Mouse (Mus musculus) neutrophil, adult 65 days (primary cell): ENCODE results near the gene Bud23. TPM values are rescaled to one million over a fixed set of nuclear protein-coding genes. Genes with fewer than 3 reads are reported as not detected.

Experiments used
- total RNA-seq: library from RNA; stranded (reverse); gene quantifications from 2 replicates; pipeline ENCODE4 v1.2.4, GENCODE M21; 2023

Bud23 gene
- total RNA-seq = 35.7 and 37.2 TPM in 2 replicates

DNA sequence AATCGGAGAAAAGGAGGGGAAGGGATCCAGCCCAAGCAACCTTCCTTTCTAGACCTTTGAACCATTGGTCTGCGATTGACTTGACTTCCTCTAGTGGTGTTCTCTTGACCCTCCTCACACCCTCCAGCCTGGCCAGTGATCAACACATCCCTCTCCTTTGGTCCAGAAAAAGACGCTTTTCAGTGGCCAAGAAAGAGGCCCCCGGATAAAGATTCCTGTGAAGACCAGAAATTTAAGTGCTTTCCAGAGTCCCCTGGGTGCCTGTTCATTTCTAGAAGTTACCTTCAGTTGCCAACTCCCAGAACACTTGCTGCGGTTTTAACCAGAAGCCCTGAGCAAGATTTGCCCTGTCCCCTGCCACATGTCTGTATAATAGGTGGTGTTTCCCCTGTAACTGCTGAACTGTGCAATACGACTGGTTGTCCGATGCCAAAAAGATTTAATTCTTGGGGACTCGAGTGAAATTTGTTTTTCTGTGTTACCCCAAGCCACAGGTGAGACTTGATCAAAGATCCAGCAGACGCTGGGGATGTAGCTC, at the start of gene Bud23:
Gene Bud23, minus strand, starts transcription at position 51 of the 538 bp plus-strand sequence.

DNA sequence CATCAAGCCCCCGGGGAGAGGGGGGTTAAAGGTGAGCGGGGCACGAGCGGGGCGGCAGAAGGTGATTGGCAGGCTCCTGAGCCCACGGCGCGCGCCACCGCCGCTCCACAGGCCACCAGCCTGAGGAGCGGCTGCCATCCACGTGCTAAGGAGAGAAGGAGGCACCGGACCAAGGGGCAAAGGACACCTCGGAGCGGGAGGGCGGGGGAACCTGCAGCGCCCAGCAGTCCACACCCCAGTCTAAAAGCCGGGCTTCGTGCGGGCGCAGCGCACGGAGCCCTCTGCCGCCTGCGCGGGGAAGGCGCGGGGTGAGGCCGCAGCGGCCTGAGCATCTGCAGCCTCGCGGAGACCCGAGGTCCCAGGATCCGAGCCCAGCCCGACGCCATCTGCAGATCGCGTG, 24.9 kb upstream of the Bud23 start, which contains the start of gene Mlxipl:
Gene Mlxipl, plus strand, starts transcription at position 238 of the 400 bp plus-strand sequence.

DNA sequence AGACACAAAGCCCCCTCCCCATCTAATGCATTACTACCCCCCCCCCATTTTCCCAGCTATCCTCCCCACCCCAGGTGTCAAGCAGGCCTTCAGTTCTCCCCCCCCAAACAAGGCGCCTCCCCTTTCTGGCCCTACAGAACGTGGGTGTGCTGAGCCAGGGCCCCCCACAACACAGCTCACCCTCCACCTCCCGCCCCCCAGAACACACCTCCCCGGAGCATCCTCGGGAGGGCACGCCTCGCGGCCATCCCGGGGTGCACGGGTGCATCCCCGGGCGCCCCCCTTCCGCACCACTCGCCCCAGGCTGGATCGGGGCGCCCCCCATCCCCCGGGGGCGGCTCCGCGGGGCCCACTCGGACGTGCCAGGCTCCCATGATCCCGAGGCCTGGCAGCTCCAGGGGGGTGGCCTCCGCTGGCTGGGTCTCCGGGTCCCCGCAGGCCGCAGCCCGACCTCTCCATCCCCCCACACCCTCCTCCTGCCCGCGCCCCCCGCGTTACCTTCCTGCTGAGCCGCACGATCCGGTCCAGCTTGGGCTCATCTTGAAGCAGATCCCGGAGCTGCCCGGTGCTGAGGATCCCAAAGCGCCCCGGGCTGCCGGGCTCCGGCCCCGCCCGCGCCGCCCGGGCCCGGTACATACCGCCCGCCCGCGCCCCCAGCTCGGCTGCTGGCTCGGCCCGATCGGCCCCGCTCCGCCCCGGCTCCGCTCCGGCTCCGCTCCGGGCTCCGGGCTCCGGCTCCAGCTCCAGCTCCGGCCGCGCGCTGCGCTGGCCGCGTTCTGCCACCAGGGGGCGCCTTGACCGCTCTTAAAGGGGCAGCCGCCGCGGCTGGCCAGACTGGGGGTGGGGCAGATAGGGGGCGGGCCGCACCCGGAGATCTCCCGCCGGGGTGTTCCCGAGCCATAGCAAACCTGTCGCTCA, 13.1 kb upstream of the Bud23 start, which contains the start of gene Vps37d:
Gene Vps37d, minus strand, starts transcription at position 703 of the 918 bp plus-strand sequence.

DNA sequence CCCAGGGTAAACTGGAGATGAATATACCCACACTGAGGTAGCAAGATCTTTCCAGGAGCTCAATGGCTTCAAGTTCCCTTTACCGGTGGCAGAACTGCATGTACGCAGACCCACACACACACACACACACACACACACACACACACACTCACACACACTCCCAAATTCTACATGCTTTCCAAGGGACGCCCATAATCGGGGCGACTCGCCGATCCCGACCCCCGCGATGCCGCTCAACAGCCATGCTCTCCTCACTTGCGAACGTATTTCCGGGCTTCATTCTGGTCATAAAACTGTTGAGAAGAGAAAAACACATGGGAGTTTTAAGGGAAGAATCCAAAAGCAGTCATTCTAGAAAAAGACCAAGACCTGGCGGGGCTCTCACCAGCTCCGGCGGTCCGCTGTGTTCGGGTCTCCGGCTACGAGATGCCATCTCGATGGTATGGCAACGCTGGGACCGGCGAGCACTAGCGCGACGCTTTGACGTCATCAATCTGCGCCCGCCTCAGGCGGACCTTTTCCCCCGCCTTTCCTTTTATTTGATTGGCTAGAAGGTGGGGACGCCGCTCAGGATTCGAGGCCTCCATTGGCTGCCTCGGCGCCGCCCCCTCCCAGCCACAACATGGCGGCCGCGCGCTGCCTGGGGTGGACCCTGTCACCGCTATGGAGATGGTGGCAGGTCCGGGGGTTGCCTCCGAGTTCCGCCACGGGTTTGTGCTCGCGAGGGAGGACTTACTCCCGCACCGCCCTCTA, 954 bp downstream of the Bud23 start, which contains the start of gene Dnajc30:
Gene Dnajc30, plus strand, starts transcription at position 574 of the 753 bp plus-strand sequence.

DNA sequence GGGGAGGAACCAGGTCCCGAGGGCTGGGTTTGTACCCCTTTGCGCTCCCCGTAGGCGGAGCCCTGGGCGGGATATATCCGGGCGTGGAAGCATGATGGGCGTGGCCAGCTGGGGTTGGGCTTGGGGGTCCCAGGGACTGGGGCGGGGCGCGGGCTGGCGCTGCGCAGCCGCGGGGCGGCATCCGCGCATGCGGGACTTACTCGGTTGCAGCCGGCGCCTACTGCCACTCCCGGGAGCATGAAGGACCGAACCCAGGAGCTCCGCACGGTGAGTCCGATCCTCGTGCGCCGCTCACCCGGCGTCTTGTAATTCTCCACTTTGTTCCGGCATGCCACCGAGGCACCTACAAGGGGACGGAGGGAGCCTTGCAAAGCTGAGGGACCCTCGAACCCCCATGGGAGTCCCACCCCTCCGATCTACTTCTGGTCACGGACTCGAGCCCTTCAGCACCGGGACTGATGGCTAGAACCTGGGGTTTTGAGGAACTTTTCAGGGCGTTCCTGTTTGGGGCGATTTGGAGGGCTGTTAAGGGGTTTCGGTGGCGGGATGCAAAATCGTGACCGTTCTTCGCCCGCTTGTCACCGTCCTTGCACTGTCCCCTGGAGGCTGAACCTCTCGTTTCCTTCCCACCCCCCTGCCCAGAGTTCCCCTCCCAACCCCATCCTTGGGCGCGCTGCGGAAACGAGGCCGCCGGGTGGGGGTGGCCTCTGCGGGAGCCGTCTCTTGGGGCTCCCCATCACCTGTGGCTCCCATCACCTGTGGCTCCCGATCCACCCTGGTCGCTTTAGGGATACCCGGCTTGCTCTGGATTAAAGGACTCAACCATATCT, 41.2 kb downstream of the Bud23 start, which contains the start of gene Stx1a:
Gene Stx1a, plus strand, starts transcription at position 139 of the 830 bp plus-strand sequence.

DNA sequence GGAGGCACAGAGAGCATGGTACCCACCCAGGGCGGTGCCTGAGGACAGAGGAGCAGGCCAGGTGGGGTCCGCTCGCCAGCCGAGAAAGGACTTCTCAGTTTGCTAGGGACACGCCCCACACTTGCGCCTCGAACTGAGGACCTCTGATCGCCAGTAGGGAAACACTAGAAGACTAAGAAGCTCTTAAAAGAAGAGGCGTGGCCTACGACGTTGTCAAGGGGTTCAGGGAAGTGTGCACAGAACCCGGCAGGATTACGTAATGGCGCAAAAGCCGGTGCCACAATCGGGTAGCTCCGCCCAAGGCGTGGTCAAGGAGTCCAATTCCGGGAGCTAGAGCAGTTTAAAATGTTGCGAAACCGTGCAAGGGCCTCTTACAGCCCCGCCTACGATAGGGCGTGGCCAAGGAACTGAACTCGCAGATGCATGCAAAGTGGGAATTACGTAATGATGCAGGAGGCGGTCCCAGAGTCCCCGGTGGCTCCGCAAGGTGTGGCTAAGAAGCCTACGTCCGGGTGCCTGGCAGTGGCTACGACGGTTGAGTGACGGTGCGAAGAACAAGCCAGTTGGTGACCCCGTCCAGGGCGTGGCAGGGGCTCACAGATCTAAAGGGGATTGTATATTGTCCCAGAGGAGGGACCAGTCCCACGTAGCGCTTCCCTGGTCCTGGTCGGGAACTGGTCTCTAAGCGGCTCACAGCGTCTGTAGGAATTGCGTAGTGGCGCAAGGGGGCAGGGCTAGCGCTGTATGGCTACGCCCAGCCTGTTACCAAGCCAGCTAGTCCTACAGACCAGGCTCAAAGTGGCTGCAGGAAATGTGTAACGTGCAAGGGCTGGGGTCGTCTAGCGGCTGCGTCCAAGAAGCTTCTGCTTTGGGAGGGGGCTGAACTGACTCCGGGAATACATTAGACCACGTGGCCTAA, 55.8 kb downstream of the Bud23 start, which contains the start of gene Abhd11:
Gene Abhd11, plus strand, starts transcription at position 482 of the 919 bp plus-strand sequence.

Other genes with a start within 250 kb of the Bud23 start
- not detected in 2 replicates for gene Tmem270, start 158.2 kb downstream of the Bud23 start, total RNA-seq
- 0.60 and 1.4 TPM in 2 replicates for gene Cldn13, start 149.4 kb downstream of the Bud23 start, total RNA-seq
- gene Mettl27, start 132.6 kb downstream of the Bud23 start, total RNA-seq = 1.6 and 1.8 TPM in 2 replicates
- not detected in 2 replicates for gene Cldn4, start 118.0 kb downstream of the Bud23 start, total RNA-seq
- not detected in 2 replicates for gene Cldn3, start 78.7 kb downstream of the Bud23 start, total RNA-seq
- 16.6 and 19.8 TPM in 2 replicates for gene Abhd11, start 55.8 kb downstream of the Bud23 start, total RNA-seq
- 0.29 TPM in 1 of 2 replicates, not detected in the other for gene Stx1a, start 41.5 kb downstream of the Bud23 start, total RNA-seq
- gene Dnajc30, start 757 bp downstream of the Bud23 start, total RNA-seq = 14.7 and 16.3 TPM in 2 replicates
- gene Vps37d, start 13.3 kb upstream of the Bud23 start, total RNA-seq = not detected in 2 replicates
- 0.77 TPM in 1 of 2 replicates, not detected in the other for gene Mlxipl, start 24.9 kb upstream of the Bud23 start, total RNA-seq
- 8.1 and 9.3 TPM in 2 replicates for gene Tbl2, start 84.7 kb upstream of the Bud23 start, total RNA-seq
- gene Bcl7b, start 103.3 kb upstream of the Bud23 start, total RNA-seq = 32.0 and 34.6 TPM in 2 replicates
- 79.3 and 103 TPM in 2 replicates for gene Baz1b, start 122.3 kb upstream of the Bud23 start, total RNA-seq
- 0.19 and 0.27 TPM in 2 replicates for gene Fzd9, start 186.3 kb upstream of the Bud23 start, total RNA-seq